Mouse (Mus musculus) mouse trophoblast stem cell (cell line): Measurements from ENCODE around the gene Gm867.

Experiments used
- in situ Hi-C, 2 experiments: fragments of 300-500 bp; cut with MseI, MboI; formaldehyde crosslinking; loops; 2 replicates in 1 of 2; 3 replicates in 1 of 2; pipeline ENCODE4 v1.15.1; 2025

Gm867 gene

GRCm38 (mm10) chr10:75940520-75940919, at the start of gene Gm867:
Gm867 (minus strand) TSS chr10:75940672.
- in situ Hi-C loops: no loop called here

GRCm38 (mm10) chr10:75979432-75979831, 39.0 kb upstream of the Gm867 start:
- in situ Hi-C loops: no loop called here

- in situ Hi-C loops: no loop called here
These were observed 38.3 kb upstream of the Gm867 start for GRCm38 (mm10) chr10:75978835-75979157.

DNA sequence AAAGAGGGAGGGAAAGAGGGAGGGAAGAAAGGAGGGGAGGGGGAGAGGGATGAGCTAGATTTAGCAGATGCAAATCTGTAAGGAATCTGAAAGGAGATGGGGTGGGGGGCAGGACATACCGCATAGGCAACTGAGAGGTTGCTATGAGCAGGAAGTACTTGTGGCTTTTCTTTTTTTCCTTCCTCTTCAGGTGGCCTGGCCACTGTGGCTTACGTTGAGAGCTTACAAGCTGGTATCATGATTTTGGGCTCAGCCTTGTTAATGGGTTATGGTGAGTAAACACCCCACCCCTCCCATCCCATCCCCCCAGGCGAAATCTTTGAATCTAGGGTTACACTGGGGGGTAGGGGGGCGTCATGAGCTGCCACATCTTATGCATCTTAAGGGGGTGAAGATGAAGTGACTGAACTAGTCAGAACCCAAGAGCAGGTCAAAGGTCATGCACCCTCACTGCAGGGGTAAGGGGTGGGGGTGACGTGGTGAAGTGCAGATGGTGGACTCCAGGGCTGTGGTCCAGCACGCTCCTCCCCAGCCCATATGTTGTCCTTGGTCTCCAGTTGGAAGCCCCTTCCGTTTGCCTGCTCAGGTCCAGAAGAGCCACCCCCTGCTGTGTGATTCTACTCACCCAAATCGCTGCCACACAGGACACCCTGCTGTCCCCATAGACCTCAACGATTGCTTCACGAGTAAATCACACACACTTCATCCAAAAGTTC, 37.8 kb upstream of the Gm867 start:
- in situ Hi-C loops: no loop called here

- in situ Hi-C loops: no loop called here
These were observed 34.7 kb upstream of the Gm867 start for GRCm38 (mm10) chr10:75975216-75975615.

DNA sequence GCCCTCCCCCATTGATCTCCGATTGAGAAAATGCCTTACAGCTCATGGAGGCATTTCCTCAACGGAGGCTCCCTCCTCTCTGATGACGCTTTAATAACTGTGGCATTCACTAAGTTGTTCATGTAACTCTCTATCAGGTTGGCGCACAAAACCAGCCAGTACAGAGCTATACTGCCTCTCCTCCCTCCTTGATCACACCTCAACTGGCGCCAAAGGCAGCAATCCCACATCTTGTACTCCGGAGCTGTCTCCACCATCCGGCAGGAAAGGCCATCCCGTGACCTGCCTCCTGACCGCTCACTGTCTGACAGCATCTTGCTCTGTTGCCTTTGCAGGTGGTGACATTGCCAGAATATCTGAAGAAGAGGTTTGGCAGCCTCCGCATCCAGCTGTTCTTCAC, 33.4 kb upstream of the Gm867 start:
- in situ Hi-C loops: no loop called here

DNA sequence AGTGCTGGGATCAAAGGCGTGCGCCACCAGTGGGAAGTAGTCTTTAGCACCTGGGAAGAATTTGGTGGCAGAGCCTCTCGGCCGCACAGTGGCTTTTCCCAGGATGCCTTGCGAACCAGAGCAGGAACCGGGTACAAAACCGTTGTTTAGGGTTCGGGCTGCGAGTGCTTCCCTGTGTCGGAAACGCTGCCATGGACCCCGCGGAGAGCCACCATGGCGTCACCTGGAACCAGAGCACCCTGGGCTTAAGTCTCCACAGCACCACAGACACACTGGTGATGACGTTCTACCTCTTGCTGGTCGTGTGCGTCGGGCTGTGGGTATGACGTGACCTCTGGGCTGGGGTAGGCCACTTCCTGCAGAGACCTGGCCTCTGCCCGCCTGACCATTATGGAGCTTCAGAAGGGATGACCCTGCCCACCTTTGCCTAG, 13.9 kb upstream of the Gm867 start, which contains the start of gene Gm5134:
Gene Gm5134 (plus strand): TSS at position 134 of the 431 bp plus-strand sequence.
- in situ Hi-C loops: loop anchor here in 1 of 2 experiments (5.0 to 10.0 kb wide), 2 partner anchors 72 to 210 kb away; no protein-coding TSS in a partner anchor

- in situ Hi-C loops: loop anchor here in 1 of 2 experiments (5.0 to 10.0 kb wide), 2 partner anchors 69 to 207 kb away; no protein-coding TSS in a partner anchor
These were observed 11.1 kb upstream of the Gm867 start for GRCm38 (mm10) chr10:75951424-75952050.

GRCm38 (mm10) chr10:75950791-75951210, 10.3 kb upstream of the Gm867 start:
- in situ Hi-C loops: loop anchor here in 1 of 2 experiments (5.0 to 10.0 kb wide), 2 partner anchors 68 to 206 kb away; no protein-coding TSS in a partner anchor

- in situ Hi-C loops: loop anchor here in 1 of 2 experiments (5.0 to 10.0 kb wide), 2 partner anchors 67 to 205 kb away; no protein-coding TSS in a partner anchor
These were observed 8.9 kb upstream of the Gm867 start for GRCm38 (mm10) chr10:75949053-75950045.

GRCm38 (mm10) chr10:75948079-75948478, 7.6 kb upstream of the Gm867 start:
- in situ Hi-C loops: no loop called here

- in situ Hi-C loops: no loop called here
These were observed 5.4 kb upstream of the Gm867 start for GRCm38 (mm10) chr10:75945896-75946295.

DNA sequence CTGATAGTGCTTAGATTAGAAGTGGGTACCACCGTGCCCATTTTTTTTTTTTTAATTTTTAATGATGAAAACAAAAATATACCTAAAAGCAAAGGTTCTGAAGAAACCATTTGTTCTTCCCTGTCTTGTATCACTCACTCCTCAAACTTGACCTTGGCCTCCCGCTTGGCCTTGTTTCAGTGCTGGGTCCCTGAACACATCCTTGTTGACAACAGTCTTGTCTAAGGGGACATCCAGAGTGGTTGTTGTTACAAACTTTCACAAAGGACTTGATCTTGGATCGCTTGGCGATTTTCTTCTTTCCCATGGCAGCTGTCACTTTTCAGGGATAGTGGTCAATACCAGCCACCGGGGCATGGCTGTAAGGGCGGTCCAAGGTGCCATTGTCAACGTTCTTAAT, 4.7 kb upstream of the Gm867 start:
- in situ Hi-C loops: no loop called here

DNA sequence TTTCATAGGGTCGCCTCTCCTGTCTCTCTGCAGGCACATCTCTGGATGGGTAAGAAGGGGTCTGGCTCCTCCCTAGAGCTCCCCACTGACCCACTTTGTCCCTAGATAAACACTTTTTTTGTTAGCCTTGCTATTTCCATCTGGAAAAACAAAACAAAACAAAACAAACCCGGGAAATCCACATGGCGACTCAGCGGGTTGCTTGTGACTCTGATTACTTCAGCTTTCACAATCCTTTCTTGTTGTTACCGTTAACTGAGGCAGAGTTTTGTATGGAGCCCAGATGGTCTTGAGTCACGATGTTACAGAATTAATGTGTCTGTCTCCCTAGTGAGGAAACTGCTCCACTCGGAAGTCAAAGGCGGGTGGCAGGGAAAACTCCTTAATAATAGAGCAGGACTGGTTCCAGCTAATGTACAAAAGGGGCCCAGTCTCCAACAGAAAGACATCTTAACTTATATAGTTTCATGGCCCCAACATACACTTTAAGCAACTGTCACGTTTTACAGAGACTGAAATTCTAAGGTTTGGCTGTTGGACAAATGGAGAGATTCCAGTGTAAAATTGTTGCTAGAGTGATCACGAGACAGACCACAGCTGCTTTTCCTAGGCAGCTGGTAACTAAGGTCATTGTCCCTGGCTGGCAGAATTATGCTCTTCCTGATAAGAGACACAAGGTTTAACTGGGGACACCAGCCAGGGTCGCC, 3.7 kb upstream of the Gm867 start:
- in situ Hi-C loops: no loop called here

DNA sequence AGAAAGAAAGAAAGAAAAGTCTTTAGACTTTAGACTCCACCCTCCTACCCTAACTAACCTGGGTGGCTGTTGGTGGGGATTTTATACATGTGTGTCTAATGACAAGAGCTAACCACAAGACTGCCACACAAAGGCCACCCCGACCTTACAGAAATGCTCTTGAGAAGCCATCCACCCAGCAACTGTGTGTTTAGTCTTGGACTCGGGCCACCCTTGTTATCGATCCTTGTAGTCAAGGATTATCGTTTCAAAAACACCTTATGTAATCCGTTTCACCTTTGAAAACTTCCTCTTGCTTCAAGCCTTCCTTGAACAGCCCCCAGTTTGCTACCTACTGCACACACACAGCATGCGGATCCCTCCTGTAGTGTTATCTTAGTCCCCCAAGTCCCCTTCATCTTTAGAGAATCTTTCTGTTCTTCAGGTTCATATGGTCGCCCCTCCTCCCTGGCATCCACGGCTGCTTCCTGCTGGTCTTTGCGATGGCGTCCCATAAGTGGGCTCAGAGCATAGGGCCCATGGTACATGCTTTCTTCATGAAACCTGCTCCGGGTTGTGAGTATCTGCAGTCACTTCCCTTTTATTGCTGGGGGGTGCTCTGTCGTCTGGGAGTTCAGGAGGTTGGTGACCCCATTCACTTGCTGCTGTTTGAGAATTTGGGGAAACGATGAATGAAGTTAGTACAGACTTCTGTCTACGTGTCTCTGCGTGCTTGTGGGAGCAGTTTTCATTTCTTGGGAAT, 2.4 kb upstream of the Gm867 start, which contains the start of gene Vpreb3:
Gene Vpreb3 (plus strand): TSS at position 322 of the 742 bp plus-strand sequence.
- in situ Hi-C loops: no loop called here

GRCm38 (mm10) chr10:75941042-75941824, 761 bp upstream of the Gm867 start:
- in situ Hi-C loops: no loop called here

GRCm38 (mm10) chr10:75939481-75940234, 814 bp downstream of the Gm867 start:
- in situ Hi-C loops: loop anchor here in 1 of 2 experiments (10.0 kb wide), 1 partner anchor 175 kb away; the partner anchor contains the start of gene Cabin1
